Mouse (Mus musculus): ENCODE measurements at regions not wholly inside any gene's neighbourhood (a gene's known extent, or its start where the extent isn't known, plus 50 kb on each side); places are given as distances from the start of the nearest gene placed in this dataset.
"Not testable (repeated sequence)": the region's sequence is repeated elsewhere in the genome, so short reads cannot be mapped to it uniquely, and the experiment has no call there.

DNA sequence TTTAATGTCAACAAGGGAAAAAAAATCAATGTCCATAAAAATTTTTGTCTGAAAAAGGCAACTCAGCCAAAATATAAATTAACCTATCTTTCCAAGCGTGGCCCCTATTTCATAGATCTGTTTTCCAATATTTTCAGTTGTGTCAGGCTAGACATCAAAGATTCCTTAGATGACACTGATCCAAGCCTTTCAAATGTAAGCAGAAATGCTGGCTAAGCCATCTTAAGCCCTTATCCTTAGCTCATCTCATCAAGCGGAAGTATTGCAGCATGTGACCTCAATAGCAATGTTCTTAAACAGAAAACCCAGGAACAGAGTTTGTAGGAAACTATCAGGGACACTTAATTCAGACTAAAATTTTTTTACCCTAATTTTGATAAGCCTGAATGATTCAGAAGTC lies 327.8 kb upstream of the Cypt12 start:
- Histone ChIP-seq H3K27ac (ENCODE audit: low read depth) (no peak overlapping the region), H3K9me3 (replicated peaks; ENCODE audit: control insufficient read depth, low read length) (no peaks in the 10 kb centered on the region), H3K36me3 (replicated peaks; ENCODE audit: control insufficient read depth, insufficient read depth, low read length) (no peaks in the 10 kb centered on the region), H3K4me3 (ENCODE audit: low read depth, low read length) (no peak overlapping the region), H3K27me3 (ENCODE audit: control insufficient read depth, insufficient read depth, low read length) (no peaks in the 10 kb centered on the region), H3K9ac (replicated peaks; ENCODE audit: low read depth, low read length) (no peak overlapping the region), H3K4me2 (ENCODE audit: low read depth, low read length) (no peak overlapping the region), H3K4me1 (ENCODE audit: control insufficient read depth, insufficient read depth) (0 out of 2 replicates have a peak, but pooled peaks cover 6% of the 10 kb centered on the region)
- TF ChIP-seq EP300 (IDR thresholded peaks at IDR 0.05; ENCODE audit: low read depth) (no peak), CTCF (IDR thresholded peaks at IDR 0.05; ENCODE audit: low read depth) (no peak)
- no peak for DNase-seq (ENCODE audit: low spot score)
- ATAC-seq (ENCODE audit: insufficient read depth, low read depth): no peak
- 83% methylated on average over 2 of the region's 2 CpGs for WGBS

DNA sequence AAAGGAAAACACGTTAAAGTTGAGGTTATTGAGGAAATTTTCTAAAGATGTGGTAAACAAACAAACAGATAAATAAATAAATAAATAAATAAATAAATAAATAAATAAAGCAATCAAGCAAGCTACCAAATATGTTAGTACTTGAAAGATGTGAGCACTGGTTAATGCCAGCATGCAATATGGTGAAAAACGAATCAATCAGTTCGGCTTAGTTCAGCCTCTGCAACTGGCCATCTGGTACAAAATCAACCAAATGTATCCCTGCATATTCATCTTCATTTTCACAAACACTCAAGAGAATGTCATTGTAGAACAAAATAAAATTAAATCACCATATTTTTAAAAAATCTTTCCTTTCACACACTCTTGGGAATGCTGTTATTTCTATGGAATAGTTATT lies 315.7 kb upstream of the Cypt12 start:
- TF ChIP-seq EP300 (IDR thresholded peaks at IDR 0.05; ENCODE audit: low read depth) (no peak), CTCF (IDR thresholded peaks at IDR 0.05; ENCODE audit: low read depth) (no peak)
- WGBS: 87% methylated on average over 3 of the region's 3 CpGs
- Histone ChIP-seq H3K27me3 (ENCODE audit: control insufficient read depth, insufficient read depth, low read length) (no peaks in the 10 kb centered on the region), H3K4me2 (ENCODE audit: low read depth, low read length) (no peak overlapping the region), H3K4me3 (ENCODE audit: low read depth, low read length) (no peak overlapping the region), H3K9ac (replicated peaks; ENCODE audit: low read depth, low read length) (no peak overlapping the region), H3K4me1 (ENCODE audit: control insufficient read depth, insufficient read depth) (no peaks in the 10 kb centered on the region), H3K36me3 (replicated peaks; ENCODE audit: control insufficient read depth, insufficient read depth, low read length) (no peaks in the 10 kb centered on the region), H3K9me3 (replicated peaks; ENCODE audit: control insufficient read depth, low read length) (no peaks in the 10 kb centered on the region), H3K27ac (ENCODE audit: low read depth) (no peak overlapping the region)
- no peak for DNase-seq (ENCODE audit: low spot score)
- no peak for ATAC-seq (ENCODE audit: insufficient read depth, low read depth)

DNA sequence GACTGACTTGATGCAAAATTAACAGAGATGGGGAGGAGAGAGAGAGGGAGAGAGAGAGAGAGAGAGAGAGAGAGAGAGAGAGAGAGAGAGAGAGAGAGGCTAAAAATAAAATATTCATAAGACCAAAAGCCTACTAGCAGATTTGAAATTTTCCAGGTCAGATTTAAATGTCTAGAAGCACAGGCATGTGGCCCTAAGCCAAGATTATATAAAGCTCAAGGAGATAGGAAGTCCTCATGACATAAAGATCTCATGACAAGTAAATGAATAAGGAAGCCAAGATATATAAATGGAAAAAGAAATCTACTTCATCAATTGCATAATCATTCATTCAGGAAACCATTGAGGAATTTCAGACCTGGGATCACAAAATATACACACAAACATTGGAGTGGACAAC lies 311.9 kb upstream of the Cypt12 start:
- Histone ChIP-seq H3K9me3 (replicated peaks; ENCODE audit: control insufficient read depth, low read length) (no peaks in the 10 kb centered on the region), H3K9ac (replicated peaks; ENCODE audit: low read depth, low read length) (no peak overlapping the region), H3K36me3 (replicated peaks; ENCODE audit: control insufficient read depth, insufficient read depth, low read length) (no peaks in the 10 kb centered on the region), H3K4me3 (ENCODE audit: low read depth, low read length) (no peak overlapping the region), H3K27me3 (ENCODE audit: control insufficient read depth, insufficient read depth, low read length) (no peaks in the 10 kb centered on the region), H3K27ac (ENCODE audit: low read depth) (no peak overlapping the region), H3K4me1 (ENCODE audit: control insufficient read depth, insufficient read depth) (no peaks in the 10 kb centered on the region), H3K4me2 (ENCODE audit: low read depth, low read length) (no peak overlapping the region)
- TF ChIP-seq EP300 (IDR thresholded peaks at IDR 0.05; ENCODE audit: low read depth) (no peak), CTCF (IDR thresholded peaks at IDR 0.05; ENCODE audit: low read depth) (no peak)
- DNase-seq (ENCODE audit: low spot score) (no peak), ATAC-seq (ENCODE audit: insufficient read depth, low read depth) (no peak)

DNA sequence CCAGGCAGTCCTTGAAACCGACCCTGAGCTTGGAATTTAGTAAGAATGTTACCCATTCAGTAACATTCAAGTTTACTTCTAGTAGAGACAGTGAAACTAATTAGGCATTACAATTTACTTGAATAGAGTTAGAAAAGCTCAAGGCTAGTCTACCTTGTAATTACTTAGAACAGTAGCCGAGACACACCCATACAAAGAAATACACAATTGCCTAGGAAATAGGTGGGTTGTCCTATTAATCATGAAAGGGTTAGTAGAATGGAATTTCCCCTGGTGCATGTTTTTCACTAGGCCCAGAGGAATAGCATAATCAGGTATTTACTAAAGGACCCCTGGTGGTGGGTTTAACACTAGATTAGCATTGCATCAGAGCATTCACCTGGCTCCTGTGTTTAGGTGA lies 288.2 kb upstream of the Cypt12 start:
- DNase-seq (ENCODE audit: low spot score); H3K27me3 ChIP-seq (ENCODE audit: control insufficient read depth, insufficient read depth, low read length); H3K9ac ChIP-seq (replicated peaks; ENCODE audit: low read depth, low read length); H3K36me3 ChIP-seq (replicated peaks; ENCODE audit: control insufficient read depth, insufficient read depth, low read length); H3K4me3 ChIP-seq (ENCODE audit: low read depth, low read length); H3K27ac ChIP-seq (ENCODE audit: low read depth); H3K4me2 ChIP-seq (ENCODE audit: low read depth, low read length); H3K9me3 ChIP-seq (replicated peaks; ENCODE audit: control insufficient read depth, low read length); H3K4me1 ChIP-seq (ENCODE audit: control insufficient read depth, insufficient read depth); ATAC-seq (ENCODE audit: insufficient read depth, low read depth): not testable (repeated sequence)
- WGBS: 71% methylated on average over 2 of the region's 2 CpGs

DNA sequence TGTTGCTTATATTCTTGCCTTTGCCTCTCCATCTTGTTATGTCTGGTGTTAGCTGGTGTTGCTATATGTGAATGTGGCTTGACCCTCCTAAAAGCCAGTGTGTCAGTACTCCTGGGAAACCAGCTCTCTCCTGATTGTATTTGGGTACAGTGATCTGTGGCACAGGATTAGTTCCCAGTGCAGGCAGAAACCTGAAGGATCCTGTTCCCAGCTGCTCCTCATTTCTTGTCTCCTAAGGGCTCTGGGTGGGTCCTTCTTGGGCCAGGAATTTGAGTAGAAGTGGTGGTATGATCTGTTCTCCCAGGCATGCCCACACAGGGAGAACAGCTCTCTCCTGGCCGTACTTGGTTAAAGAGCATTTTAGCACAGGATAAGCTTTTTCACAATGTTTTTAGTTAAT lies 286.2 kb upstream of the Cypt12 start:
- DNase-seq (ENCODE audit: low spot score) (no peak), ATAC-seq (ENCODE audit: insufficient read depth, low read depth) (no peak)
- Histone ChIP-seq H3K27ac (ENCODE audit: low read depth) (no peak overlapping the region), H3K9me3 (replicated peaks; ENCODE audit: control insufficient read depth, low read length) (no peaks in the 10 kb centered on the region), H3K4me3 (ENCODE audit: low read depth, low read length) (no peak overlapping the region), H3K4me2 (ENCODE audit: low read depth, low read length) (no peak overlapping the region), H3K4me1 (ENCODE audit: control insufficient read depth, insufficient read depth) (no peaks in the 10 kb centered on the region), H3K9ac (replicated peaks; ENCODE audit: low read depth, low read length) (no peak overlapping the region), H3K27me3 (ENCODE audit: control insufficient read depth, insufficient read depth, low read length) (no peaks in the 10 kb centered on the region), H3K36me3 (replicated peaks; ENCODE audit: control insufficient read depth, insufficient read depth, low read length) (no peaks in the 10 kb centered on the region)
- whole genome bisulfite sequencing: 74% methylated on average over 1 of the region's 1 CpGs
- no peak for TF ChIP-seq CTCF (IDR thresholded peaks at IDR 0.05; ENCODE audit: low read depth)
- TF ChIP-seq EP300 (IDR thresholded peaks at IDR 0.05; ENCODE audit: low read depth): no peak

DNA sequence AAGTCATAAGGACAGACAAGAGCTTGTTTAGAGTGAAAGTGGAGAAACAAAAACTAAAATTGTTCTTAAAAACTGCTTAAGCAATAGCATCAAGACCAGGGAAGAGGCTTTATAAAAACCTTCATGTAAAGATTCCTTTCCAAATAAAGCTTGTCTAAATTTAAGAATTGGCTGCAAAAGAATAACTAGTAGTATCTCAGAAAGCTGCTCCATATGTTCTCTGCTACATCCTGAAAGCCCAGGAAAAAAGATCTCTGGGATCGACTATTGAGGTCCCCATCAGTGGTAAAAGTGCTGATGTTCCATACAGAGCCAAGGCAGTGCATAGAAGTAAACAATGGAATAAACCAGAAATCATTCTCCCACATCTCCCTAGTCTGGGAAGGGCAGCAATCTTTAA lies 281.2 kb upstream of the Cypt12 start:
- ATAC-seq (ENCODE audit: insufficient read depth, low read depth): no peak
- 74% methylated on average over 1 of the region's 1 CpGs for WGBS

More for the DNA sequence above, 281.2 kb upstream of the Cypt12 start:
- Histone ChIP-seq H3K9me3 (replicated peaks; ENCODE audit: control insufficient read depth, low read length) (no peaks in the 10 kb centered on the region), H3K36me3 (replicated peaks; ENCODE audit: control insufficient read depth, insufficient read depth, low read length) (no peaks in the 10 kb centered on the region), H3K27ac (ENCODE audit: low read depth) (no peak overlapping the region), H3K9ac (replicated peaks; ENCODE audit: low read depth, low read length) (no peak overlapping the region), H3K4me2 (ENCODE audit: low read depth, low read length) (no peak overlapping the region), H3K27me3 (ENCODE audit: control insufficient read depth, insufficient read depth, low read length) (no peaks in the 10 kb centered on the region), H3K4me3 (ENCODE audit: low read depth, low read length) (no peak overlapping the region), H3K4me1 (ENCODE audit: control insufficient read depth, insufficient read depth) (no peaks in the 10 kb centered on the region)
- TF ChIP-seq CTCF (IDR thresholded peaks at IDR 0.05; ENCODE audit: low read depth): no peak
- no peak for TF ChIP-seq EP300 (IDR thresholded peaks at IDR 0.05; ENCODE audit: low read depth)
- DNase-seq (ENCODE audit: low spot score): no peak
